Mouse (Mus musculus) large intestine, adult 2 months (tissue): Measurements from ENCODE around the gene AA986860. TPM values are rescaled to one million over a fixed set of nuclear protein-coding genes. Genes with fewer than 3 reads are reported as not detected.

ENCODE experiments used
- DNase-seq: peaks from one replicate; pipeline ENCODE4 v3.0.0-alpha.2; 2012; ENCODE audit warnings: low read depth, low spot score
- WGBS: fragments of 180-500 bp; shearing (Covaris S2); methylation state at CpG from one replicate; pipeline ENCODE4 v1.1.7; 2018; 5-methylcytosine and 5-hydroxymethylcytosine counted together
- polyA plus RNA-seq: library from polyadenylated mRNA; depleted of rRNA; stranded (reverse); fragments of >200 nt; gene quantifications from 2 replicates; pipeline ENCODE4 v1.2.3, GENCODE M21; 2012; rRNA removed

Gene AA986860
- polyA plus RNA-seq, 1 experiment = 40.8 TPM

DNA sequence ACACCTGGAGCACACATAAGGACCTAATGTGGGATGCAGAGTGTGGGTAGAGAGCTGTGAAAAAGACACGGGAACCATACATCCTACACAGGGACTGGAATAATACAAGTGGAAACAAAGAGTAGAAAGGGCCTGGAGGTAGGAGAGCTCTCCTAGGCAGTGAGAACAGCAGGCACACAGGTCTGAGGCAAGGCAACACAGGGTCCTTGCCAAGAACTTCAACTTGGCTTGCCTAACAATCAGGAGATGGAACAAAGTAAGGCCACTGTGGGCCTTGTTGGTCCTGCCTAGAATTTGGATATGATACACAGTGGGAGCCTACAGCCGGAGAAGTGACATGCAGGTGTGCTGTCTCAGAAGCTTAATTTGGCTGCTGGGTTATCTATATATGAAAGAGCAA is 38.1 kb downstream of the AA986860 start:
- DNase-seq = no peak
- 94% methylated on average over 2 of the region's 2 CpGs for WGBS

DNA sequence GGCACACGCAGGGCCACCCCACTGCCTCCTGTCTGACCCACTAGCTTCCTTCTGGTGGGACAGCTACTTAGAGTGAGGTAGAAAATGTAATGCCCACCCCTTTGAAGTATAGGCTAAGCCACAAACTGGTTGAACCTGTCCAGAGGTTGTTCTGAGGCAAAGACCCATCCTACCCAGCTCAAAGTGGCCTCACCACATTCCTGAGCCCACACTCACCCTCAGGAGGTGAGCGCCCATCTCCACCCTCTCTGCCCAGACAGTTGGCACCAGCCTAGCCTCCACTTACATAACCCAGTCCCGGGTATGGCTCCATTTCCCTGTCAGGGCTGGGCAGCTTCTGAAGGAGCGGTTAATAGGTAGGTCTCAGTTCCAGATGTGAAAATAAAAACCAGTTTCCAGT is 38.7 kb downstream of the AA986860 start:
- DNase-seq = no peak
- WGBS = 39% methylated on average over 4 of the region's 4 CpGs

DNA sequence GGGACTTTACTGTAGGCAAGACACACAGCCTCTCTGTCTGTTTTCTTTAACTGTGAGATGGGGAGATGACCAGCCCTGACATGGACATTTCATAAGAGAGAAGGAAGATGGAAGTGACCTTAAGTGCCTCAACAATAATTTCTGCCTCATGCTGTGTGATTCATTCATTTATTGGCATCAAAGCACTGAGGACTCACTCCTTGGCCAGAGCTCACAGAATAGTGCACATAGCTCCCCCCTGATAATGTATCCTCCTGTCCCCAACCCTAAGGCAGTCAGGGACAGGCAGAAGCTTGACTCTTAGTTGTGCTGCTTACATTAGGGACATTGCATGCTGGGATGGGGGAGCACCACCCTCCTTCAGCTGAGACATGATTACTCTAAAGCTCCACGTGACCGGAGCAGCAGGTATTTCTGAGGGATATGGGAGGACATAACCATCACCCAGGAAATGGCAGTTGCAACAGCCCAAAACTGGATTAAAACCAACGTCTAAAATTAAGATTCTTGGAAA is 39.3 kb downstream of the AA986860 start:
- 41% methylated on average over 3 of the region's 3 CpGs for WGBS
- DNase-seq = no peak

DNA sequence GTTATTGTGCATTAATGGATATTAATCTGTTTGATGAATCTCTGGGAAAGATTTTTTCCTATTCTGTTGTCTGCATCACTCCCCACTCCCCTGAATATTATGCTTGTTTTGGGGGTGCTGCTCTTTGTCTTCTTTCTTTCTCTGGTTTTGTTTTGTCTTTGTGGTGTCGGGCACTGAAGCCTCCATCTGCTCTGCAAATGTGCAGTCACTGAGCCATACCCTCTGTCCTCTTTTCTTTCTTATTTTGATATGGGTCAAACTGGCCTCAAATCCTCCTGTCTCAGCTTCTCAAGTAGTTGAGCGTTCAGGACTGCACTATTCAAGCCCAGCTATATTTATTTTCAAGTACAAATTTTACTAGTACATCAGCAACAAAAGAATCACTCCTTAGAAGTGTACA is 43.5 kb downstream of the AA986860 start:
- DNase-seq = no peak
- WGBS = 89% methylated on average over 2 of the region's 2 CpGs

DNA sequence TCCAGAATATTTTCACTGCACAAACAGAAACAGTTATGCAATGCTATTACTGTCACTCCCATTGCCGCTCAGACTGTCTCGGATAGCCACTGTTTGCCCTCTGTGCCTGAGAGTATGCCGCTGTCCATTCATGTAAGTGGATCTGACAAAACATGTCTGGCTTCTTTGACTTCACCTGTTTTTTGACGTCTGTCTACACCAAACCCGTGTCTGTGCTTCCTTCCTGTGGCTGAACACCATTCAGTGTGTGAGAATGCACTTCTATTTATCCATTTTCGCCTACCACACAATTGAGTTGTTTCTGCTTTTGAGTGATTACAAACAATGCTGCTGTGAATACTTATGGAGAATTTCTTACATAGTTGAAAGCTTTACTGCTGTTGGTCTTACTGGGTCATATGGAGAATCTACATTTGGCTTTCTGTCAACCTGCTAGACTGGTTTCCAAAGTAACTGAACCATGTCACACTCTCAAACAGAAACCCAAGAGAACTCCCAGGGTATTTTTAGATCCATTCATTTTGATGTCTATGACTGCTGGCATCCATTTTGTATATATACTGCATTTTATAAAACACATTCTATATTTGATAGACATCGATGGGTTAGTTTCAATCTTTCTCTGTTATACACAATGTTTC is 44.0 kb downstream of the AA986860 start:
- 73% methylated on average over 7 of the region's 7 CpGs for WGBS
- DNase-seq = no peak

DNA sequence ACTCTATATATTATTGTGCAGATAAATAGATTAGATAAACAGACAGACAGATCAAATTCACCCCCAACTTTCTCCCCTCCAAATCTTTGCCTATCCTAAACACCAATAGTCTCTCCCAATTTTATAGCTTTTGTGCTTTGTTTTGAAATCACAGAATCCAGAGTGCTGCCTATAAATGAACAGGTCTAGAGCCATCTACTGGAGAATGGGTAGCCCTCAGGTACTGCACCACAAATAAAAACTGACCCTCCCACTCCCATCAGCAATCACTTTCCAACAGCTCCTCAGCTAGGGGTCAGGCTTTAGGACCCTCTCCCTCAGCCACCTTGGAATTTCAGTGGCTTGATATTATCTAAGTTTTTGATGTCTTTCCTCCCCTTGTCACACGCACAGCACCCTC is 44.9 kb downstream of the AA986860 start:
- no peak for DNase-seq
- 76% methylated on average over 1 of the region's 1 CpGs for whole genome bisulfite sequencing

DNA sequence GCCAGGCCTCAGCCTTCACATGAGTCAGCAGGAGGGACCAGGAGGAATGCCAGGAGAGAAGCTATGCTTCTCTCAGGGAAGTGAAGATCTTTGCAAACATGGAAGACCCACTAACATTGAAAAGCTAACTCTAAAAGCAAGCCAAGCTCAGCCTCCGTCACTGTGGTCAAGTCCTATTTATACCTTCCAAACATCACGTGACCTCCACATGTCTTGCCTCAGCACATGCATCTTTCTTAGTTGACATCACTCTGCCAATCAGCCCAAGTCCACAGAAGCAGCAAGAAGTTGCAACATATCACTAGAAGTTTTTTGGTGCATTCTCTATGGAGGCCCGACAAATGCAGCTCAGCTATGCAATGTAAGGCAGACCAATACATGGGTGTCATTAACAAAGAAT is 48.1 kb downstream of the AA986860 start:
- DNase-seq = no peak
- WGBS = 92% methylated on average over 3 of the region's 3 CpGs

DNA sequence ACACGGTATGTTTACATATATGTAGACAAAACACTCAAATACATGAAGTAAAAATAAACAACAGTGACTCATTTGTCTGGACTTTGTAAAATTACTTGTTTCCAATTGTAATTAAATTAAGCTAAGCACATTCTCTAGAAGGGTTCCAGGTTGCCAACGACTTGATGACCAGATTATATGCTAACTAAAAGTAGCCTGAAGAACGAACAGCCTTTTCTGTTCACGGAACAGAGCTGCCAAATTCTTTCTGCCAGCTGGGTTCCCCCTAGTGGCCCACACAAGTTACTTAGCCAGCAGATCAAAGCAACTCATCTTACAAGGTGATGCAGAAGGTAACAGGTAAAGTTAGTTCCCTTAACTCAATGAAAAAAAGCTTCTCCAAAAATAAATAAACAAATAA is 52.3 kb downstream of the AA986860 start:
- 4% methylated on average over 4 of the region's 4 CpGs for WGBS

DNA sequence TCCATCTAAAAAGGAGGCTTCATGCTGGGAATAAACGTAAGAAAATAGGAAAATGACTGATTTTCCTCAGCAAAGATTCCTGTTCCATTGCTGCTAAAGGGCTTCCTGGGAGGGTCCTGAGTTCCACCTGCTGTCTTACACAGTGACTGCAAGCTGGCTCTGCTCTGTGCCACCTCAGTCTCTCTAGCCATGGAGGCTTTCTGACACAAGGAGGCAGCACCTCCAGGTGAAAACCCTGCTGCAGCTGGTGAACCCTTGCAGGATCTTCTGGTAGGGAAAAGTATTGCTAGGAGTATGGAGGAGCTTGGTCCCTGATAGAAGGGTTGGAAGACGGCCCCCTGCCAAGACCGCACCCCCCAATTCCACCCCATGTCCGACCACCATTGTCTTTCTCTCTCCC is 55.2 kb downstream of the AA986860 start:
- DNase-seq = no peak
- 26% methylated on average over 4 of the region's 4 CpGs for WGBS

More for the DNA sequence above, 52.3 kb downstream of the AA986860 start:
- no peak for DNase-seq

DNA sequence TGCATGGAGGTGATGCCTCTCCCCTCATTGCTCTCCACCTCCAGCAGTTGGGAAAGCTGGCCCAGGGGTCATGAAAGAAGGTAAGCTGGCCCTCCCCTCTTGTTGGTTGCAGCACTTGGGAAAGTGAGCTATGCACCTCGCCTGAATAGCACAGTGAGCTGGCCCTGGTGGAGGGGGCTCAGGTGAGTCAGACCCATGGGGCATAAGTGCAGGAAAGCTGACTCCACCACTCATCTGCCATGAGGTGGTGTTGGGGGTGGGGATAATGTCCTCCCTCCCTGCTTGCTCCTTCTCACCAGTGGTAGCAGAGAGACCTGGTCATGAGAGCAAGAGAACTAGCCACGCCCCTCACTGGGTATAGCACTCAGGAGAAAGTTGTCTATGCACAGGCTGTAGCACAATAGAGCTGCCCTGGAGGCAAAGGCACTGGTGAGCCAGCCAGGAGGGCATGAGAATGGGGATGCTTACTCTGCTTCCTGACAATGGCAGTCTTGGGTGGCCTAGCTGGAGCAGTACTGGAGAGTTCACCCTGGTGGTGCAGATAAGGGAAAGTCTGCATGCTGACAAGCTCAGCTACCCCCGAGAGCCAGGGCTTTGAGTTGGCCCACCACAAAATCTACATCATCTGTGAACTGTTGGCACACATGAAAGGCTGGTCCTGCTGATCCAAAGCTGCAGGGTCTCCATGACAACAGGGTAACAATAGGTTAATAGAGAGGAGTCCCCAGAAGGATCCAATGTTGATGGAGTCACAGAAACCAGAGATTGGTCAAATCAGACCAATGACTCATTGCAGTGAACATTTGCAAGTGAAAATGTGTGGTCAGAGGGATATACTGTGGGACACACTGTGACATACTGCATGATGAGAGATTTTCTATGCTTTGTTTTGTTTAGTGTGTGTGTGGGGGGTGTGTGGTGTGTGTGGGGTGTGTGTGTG is 58.0 kb downstream of the AA986860 start:
- WGBS = 76% methylated on average over 3 of the region's 3 CpGs

More for the DNA sequence above, 58.0 kb downstream of the AA986860 start:
- no peak for DNase-seq

Other genes with a start within 250 kb of the AA986860 start
- gene Zp3r, start 102.4 kb upstream of the AA986860 start, polyA plus RNA-seq = not detected in 2 replicates
- gene C4bp, start 70.3 kb upstream of the AA986860 start, polyA plus RNA-seq = 2.5 and 3.6 TPM in 2 replicates
- gene Gm29427, start 16.2 kb upstream of the AA986860 start, polyA plus RNA-seq = not detected in 2 replicates
- gene Yod1, start 14.6 kb upstream of the AA986860 start, polyA plus RNA-seq = 1.1 and 2.7 TPM in 2 replicates
- 6.6 and 14.1 TPM in 2 replicates for gene Pfkfb2, start 2.7 kb upstream of the AA986860 start, polyA plus RNA-seq
- gene Fcamr, start 68.9 kb downstream of the AA986860 start, polyA plus RNA-seq = 1.7 and 2.3 TPM in 2 replicates
- gene Pigr, start 94.7 kb downstream of the AA986860 start, polyA plus RNA-seq = 748 and 1,411 TPM in 2 replicates
- 9.5 and 20.8 TPM in 2 replicates for gene Fcmr, start 133.7 kb downstream of the AA986860 start, polyA plus RNA-seq
- not detected in 2 replicates for gene Il24, start 155.5 kb downstream of the AA986860 start, polyA plus RNA-seq
- not detected in 2 replicates for gene Il20, start 179.5 kb downstream of the AA986860 start, polyA plus RNA-seq
- not detected in 2 replicates for gene Il19, start 208.1 kb downstream of the AA986860 start, polyA plus RNA-seq